Mouse (Mus musculus) ES-E14 (cell line): ENCODE measurements at regions not wholly inside any gene's neighbourhood (a gene's known extent, or its start where the extent isn't known, plus 50 kb on each side); places are given as distances from the start of the nearest gene placed in this dataset.

Experiments
- DNase-seq: peaks from one replicate; pipeline ENCODE4 v3.0.0-alpha.2; 2013; ENCODE audit warnings: low read depth, low spot score
- H3K27ac ChIP-seq: 2 replicates; pipeline ENCODE4 v1.5.1; 2012; ENCODE audit warnings: low read depth, mild to moderate bottlenecking, low read length, moderate library complexity, mixed read lengths; ENCODE audit not compliant: poor library complexity, insufficient read depth, severe bottlenecking
- H3K36me3 ChIP-seq: 2 replicates; pipeline ENCODE4 v1.6.1; 2012; ENCODE audit warnings: mild to moderate bottlenecking, low read length, moderate library complexity, mixed read lengths; ENCODE audit not compliant: control insufficient read depth, poor library complexity, insufficient read depth, severe bottlenecking
- H3K4me1 ChIP-seq, 2 experiments: fragments of 150-350 bp in 1 of 2; sonication (generic) in 1 of 2; 2 replicates each; pipeline ENCODE4 v1.6.1; 2012; ENCODE audit warnings: low read length in 2 of 2, mild to moderate bottlenecking in 1 of 2, mixed read lengths in 1 of 2; ENCODE audit not compliant: control insufficient read depth in 2 of 2, insufficient read depth in 2 of 2, poor library complexity in 1 of 2
- H3K4me3 ChIP-seq, 2 experiments: fragments of 150-350 bp in 1 of 2; sonication (generic) in 1 of 2; 2 replicates each; pipeline ENCODE4 v1.5.1; 2012; ENCODE audit warnings: low read length in 2 of 2, low read depth in 1 of 2, mild to moderate bottlenecking in 1 of 2, mixed read lengths in 1 of 2; ENCODE audit not compliant: insufficient read depth in 1 of 2, poor library complexity in 1 of 2, severe bottlenecking in 1 of 2
- H3K9ac ChIP-seq: 2 replicates; pipeline ENCODE4 v1.6.1; 2012; ENCODE audit warnings: low read depth, mild to moderate bottlenecking, low read length, mixed read lengths; ENCODE audit not compliant: poor library complexity, insufficient read depth, severe bottlenecking
- H3K9me3 ChIP-seq: fragments of 150-350 bp; sonication (generic); 2 replicates; pipeline ENCODE4 v1.6.1; 2012; ENCODE audit warnings: low read depth, mild to moderate bottlenecking, low read length; ENCODE audit not compliant: control insufficient read depth, insufficient read depth
- CHD2 ChIP-seq: IDR thresholded peaks from 2 replicates; pipeline ENCODE4 v1.6.1; 2014; ENCODE audit warnings: mild to moderate bottlenecking, low read depth, low read length, inconsistent platforms
- HCFC1 ChIP-seq: IDR thresholded peaks from 2 replicates; pipeline ENCODE4 v1.6.1; 2012; ENCODE audit warnings: low read length, inconsistent platforms, borderline replicate concordance; ENCODE audit not compliant: insufficient read depth
- MAFK ChIP-seq: IDR thresholded peaks from 2 replicates; pipeline ENCODE4 v1.6.1; 2014; ENCODE audit warnings: mild to moderate bottlenecking, low read depth, low read length, inconsistent platforms; ENCODE audit not compliant: insufficient read depth
- ZC3H11A ChIP-seq: IDR thresholded peaks from 2 replicates; pipeline ENCODE4 v1.6.1; 2012; ENCODE audit warnings: low read depth, mild to moderate bottlenecking, inconsistent platforms, low read length, borderline replicate concordance
- ZNF384 ChIP-seq: IDR thresholded peaks from 2 replicates; pipeline ENCODE4 v1.6.1; 2012; ENCODE audit warnings: low read depth, low read length, inconsistent platforms
- in situ Hi-C, 2 experiments: fragments of 600-800 bp; cut with MboI; formaldehyde crosslinking; loops; one replicate each; pipeline ENCODE4 v1.15.1; 2025; ENCODE audit warnings: low sequenced_read_pairs in 2 of 2, inconsistent platforms in 1 of 2; ENCODE audit not compliant: unreplicated experiment in 2 of 2

GRCm38 (mm10) chr16:83131876-83132275 is 303.7 kb downstream of the Gm21833 start:
- no peaks in the 10 kb centered on the region for H3K36me3 ChIP-seq
- no peaks in the 10 kb centered on the region for H3K4me1 ChIP-seq
- H3K9me3 ChIP-seq = no peaks in the 10 kb centered on the region
- TF ChIP-seq ZC3H11A = no peak
- TF ChIP-seq MAFK = peak; percentile 85
- no peak for TF ChIP-seq HCFC1
- in situ Hi-C loops = no loop called here
- no peak for DNase-seq
- H3K4me3 ChIP-seq = no peak overlapping the region
- no peak overlapping the region for H3K9ac ChIP-seq
- H3K27ac ChIP-seq = no peak overlapping the region

GRCm38 (mm10) chr16:83173021-83173420 is 344.8 kb downstream of the Gm21833 start:
- H3K9ac ChIP-seq = no peak overlapping the region
- no peaks in the 10 kb centered on the region for H3K9me3 ChIP-seq
- in situ Hi-C loops = no loop called here
- no peak for TF ChIP-seq ZC3H11A
- no peak for TF ChIP-seq HCFC1
- TF ChIP-seq MAFK = no peak
- no peak for TF ChIP-seq CHD2
- no peak for TF ChIP-seq ZNF384
- no peaks in the 10 kb centered on the region for H3K36me3 ChIP-seq
- H3K4me3 ChIP-seq = no peak overlapping the region
- DNase-seq = no peak
- H3K4me1 ChIP-seq = no peaks in the 10 kb centered on the region
- no peak overlapping the region for H3K27ac ChIP-seq

GRCm38 (mm10) chr16:83193441-83193953 is 365.3 kb downstream of the Gm21833 start:
- H3K9me3 ChIP-seq = no peaks in the 10 kb centered on the region
- TF ChIP-seq CHD2 = no peak
- in situ Hi-C loops = no loop called here
- H3K27ac ChIP-seq = no peak overlapping the region
- H3K4me1 ChIP-seq = no peaks in the 10 kb centered on the region
- DNase-seq = no peak
- H3K4me3 ChIP-seq = no peak overlapping the region
- no peaks in the 10 kb centered on the region for H3K36me3 ChIP-seq
- no peak overlapping the region for H3K9ac ChIP-seq

- H3K36me3 ChIP-seq = no peaks in the 10 kb centered on the region
- TF ChIP-seq ZC3H11A = no peak
- no peak for TF ChIP-seq ZNF384
- TF ChIP-seq HCFC1 = no peak
- TF ChIP-seq MAFK = no peak
- TF ChIP-seq CHD2 = no peak
- no peak overlapping the region for H3K4me3 ChIP-seq
- in situ Hi-C loops = no loop called here
- no peak overlapping the region for H3K27ac ChIP-seq
- H3K4me1 ChIP-seq = no peaks in the 10 kb centered on the region
- no peaks in the 10 kb centered on the region for H3K9me3 ChIP-seq
- H3K9ac ChIP-seq = no peak overlapping the region
- DNase-seq = no peak
Observed at GRCm38 (mm10) chr16:83197812-83198211, 369.6 kb downstream of the Gm21833 start.
